15 mouse cellular contexts compared by ENCODE assay signal in the genomic region with DNA sequence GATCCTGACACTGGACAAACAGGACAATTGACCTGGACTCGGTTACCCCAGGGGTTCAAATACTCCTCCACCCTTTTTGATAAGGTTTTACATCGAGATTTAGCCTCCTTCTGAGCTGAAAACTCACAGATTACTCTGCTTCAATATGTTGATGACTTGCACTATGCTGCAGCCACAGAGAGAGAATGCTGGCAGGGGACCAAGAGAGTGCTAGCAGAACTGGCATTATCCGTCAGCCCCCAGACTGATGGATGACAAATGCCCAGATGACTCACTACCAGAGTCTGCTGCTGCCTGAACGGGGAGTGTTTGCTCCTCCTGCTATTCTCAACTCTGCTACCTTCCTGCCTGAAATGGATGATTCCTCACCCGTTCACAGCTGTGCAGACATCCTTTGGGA. TPM values are rescaled to one million over a fixed set of nuclear protein-coding genes. Genes with fewer than 3 reads are reported as not detected.
"Had no signal": no experiment of that assay in that cellular context is flagged by ENCODE, and none has a peak within 500 bp of the region (broad histone marks: within the 10 kb centered on the region; RNA-seq: fewer than 3 reads in every experiment).

No protein-coding gene starts in this region.

RNA-seq across cellular contexts. Expression of a gene that starts 0.6 kb away (rescaled TPM):
- total RNA-seq: gastrocnemius, adult 2 months; gastrocnemius, postnatal 10 days; gastrocnemius, postnatal 25 days; gastrocnemius, postnatal 4 days; granulocyte monocyte progenitor cell, adult 5-6 weeks; heart, adult 2 months; heart, postnatal 14 days; heart, postnatal 36 days; hematopoietic stem cell, adult 5-6 weeks; hindbrain, postnatal 0 days; layer of hippocampus, postnatal 10 days; layer of hippocampus, postnatal 25 days; left cerebral cortex, adult 2 months; left cerebral cortex, postnatal 14 days; left cerebral cortex, postnatal 36 days had no signal
